Mouse (Mus musculus) spleen, adult 2 months (tissue): ENCODE results near the gene Aurkaip1. TPM values are rescaled to one million over a fixed set of nuclear protein-coding genes. Genes with fewer than 3 reads are reported as not detected.
A peak's percentile ranks its signal among the peaks of the same experiment; 100 is the strongest.
"Not testable (repeated sequence)": the region's sequence is repeated elsewhere in the genome, so short reads cannot be mapped to it uniquely, and the experiment has no call there.

Experiments used
- DNase-seq, 2 experiments: peaks; one replicate each; pipeline versions ENCODE4 v3.0.0 to v3.0.0-alpha.2; 2012 to 2021; ENCODE audit warnings: low spot score in 2 of 2, low read depth in 1 of 2
- H3K27ac ChIP-seq: fragments of 200-500 bp; 2 replicates; pipeline ENCODE4 v1.5.1; 2012; ENCODE audit warnings: low read length, inconsistent platforms; ENCODE audit not compliant: insufficient read depth
- H3K27me3 ChIP-seq: fragments of 200-500 bp; 2 replicates; pipeline ENCODE4 v1.6.1; 2012; ENCODE audit warnings: mild to moderate bottlenecking, moderate library complexity, low read length, inconsistent platforms; ENCODE audit not compliant: control insufficient read depth, insufficient read depth
- H3K36me3 ChIP-seq: fragments of 200-500 bp; 2 replicates; pipeline ENCODE4 v1.6.1; 2012; ENCODE audit warnings: mild to moderate bottlenecking, low read length, inconsistent platforms; ENCODE audit not compliant: control insufficient read depth, insufficient read depth
- H3K4me1 ChIP-seq: fragments of 200-500 bp; 2 replicates; pipeline ENCODE4 v1.6.1; 2011; ENCODE audit warnings: inconsistent platforms; ENCODE audit not compliant: control insufficient read depth, insufficient read depth, insufficient read length
- H3K4me3 ChIP-seq: fragments of 200-500 bp; 2 replicates; pipeline ENCODE4 v1.5.1; 2011; ENCODE audit warnings: mild to moderate bottlenecking, inconsistent platforms; ENCODE audit not compliant: insufficient read depth, insufficient read length; ENCODE audit errors: extremely low read depth
- CTCF ChIP-seq: fragments of 200-500 bp; IDR thresholded peaks from 2 replicates; pipeline ENCODE4 v1.5.1; 2011; ENCODE audit warnings: mild to moderate bottlenecking, inconsistent platforms; ENCODE audit not compliant: insufficient read depth, insufficient read length, insufficient replicate concordance; ENCODE audit errors: extremely low read depth
- POLR2A ChIP-seq: fragments of 200-500 bp; IDR thresholded peaks from 2 replicates; pipeline ENCODE4 v1.6.1; 2011; ENCODE audit warnings: low read depth, low read length, inconsistent platforms
- WGBS: fragments of 180-500 bp; shearing (Covaris S2); methylation state at CpG from one replicate; pipeline ENCODE4 v1.1.7; 2018; 5-methylcytosine and 5-hydroxymethylcytosine counted together
- polyA plus RNA-seq: library from polyadenylated mRNA; depleted of rRNA; stranded (reverse); fragments of >200 nt; gene quantifications from 2 replicates; pipeline ENCODE4 v1.2.3, GENCODE M21; 2012; rRNA removed

The Aurkaip1 gene
- polyA plus RNA-seq = 88.7 and 144 TPM in 2 replicates

DNA sequence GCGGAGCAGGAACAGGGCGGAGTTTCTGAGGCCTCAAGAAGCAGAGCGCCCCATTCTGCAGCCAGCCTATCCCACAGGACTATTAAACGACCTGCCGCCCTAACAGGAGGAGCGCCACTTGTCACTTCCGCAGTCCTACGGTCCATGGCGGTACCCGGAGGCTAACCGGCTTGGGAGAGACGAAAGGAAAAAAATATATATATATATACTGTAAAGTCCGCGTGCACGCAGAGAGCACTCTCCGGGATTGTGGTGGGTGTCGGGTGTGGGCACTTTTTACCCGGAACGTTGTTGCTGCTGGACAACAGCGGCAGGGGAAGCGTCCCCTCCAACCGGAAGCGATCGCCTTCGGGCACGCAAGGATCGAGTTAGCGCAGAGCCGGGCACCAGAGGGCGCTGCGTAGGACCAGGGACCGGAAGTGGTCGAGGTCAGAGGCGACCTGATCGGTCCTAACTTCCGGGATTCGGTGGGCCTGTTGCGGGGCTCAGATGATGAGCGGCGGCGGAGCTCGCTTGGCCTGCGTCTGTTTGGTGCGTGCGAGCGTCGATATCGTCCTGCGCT lies at the start of gene Aurkaip1:
Gene Aurkaip1, plus strand, starts transcription at position 68 of the 562 bp plus-strand sequence.
- H3K27me3 ChIP-seq = no peaks in the 10 kb centered on the region
- H3K27ac ChIP-seq = peak within 1 kb of the TSS; percentile 86
- peaks cover 9% of the 10 kb centered on the region; the same call in 1 of the 2 replicates for H3K4me1 ChIP-seq
- peak; percentile 94 for TF ChIP-seq CTCF
- peak; percentile 75 for TF ChIP-seq POLR2A
- H3K4me3 ChIP-seq = peak within 1 kb of the TSS; percentile 91
- peaks cover 1% of the 10 kb centered on the region; the same call in 1 of the 2 replicates for H3K36me3 ChIP-seq
- WGBS = under 1% methylated on average over 49 of the region's 49 CpGs
- peak; percentile 87 to 95 for DNase-seq

DNA sequence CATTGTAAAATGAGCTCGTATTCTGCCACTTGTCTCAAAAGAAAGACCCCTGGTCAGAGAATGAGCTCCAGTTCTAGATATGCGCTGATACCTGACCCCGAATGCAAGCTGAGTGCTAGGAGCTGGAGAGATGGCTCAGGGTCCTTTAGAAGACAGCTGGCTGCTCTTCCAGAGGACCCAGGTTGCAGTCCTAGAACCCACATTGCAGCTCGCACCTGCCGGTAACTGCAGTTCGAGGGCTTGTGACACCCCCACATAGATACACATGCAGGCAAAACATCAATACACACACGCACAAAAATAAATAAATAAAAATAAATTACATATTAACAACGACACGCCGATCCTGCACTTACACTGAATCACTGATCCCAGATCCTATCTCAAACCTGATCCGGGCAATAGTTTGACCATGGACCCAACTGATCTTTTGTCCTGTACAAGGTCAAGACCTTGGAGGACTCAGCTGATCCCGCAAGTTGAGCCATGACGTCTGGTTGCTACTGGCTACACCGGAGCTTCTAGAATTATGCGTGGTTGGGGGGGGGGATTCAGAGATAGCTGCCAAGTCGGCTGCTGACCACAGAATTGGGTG lies 47.5 kb upstream of the Aurkaip1 start:
- 45% methylated on average over 16 of the region's 16 CpGs for WGBS
- Histone ChIP-seq H3K27ac (no peak overlapping the region), H3K36me3 (no peaks in the 10 kb centered on the region), H3K4me3 (peak overlapping the region; percentile 60; the same call in 1 of the 2 replicates), H3K4me1 (peaks cover 4% of the 10 kb centered on the region), H3K27me3 (peaks cover 2% of the 10 kb centered on the region; the same call in 1 of the 2 replicates)
- TF ChIP-seq POLR2A = no peak
- TF ChIP-seq CTCF = no peak
- DNase-seq = no peak

DNA sequence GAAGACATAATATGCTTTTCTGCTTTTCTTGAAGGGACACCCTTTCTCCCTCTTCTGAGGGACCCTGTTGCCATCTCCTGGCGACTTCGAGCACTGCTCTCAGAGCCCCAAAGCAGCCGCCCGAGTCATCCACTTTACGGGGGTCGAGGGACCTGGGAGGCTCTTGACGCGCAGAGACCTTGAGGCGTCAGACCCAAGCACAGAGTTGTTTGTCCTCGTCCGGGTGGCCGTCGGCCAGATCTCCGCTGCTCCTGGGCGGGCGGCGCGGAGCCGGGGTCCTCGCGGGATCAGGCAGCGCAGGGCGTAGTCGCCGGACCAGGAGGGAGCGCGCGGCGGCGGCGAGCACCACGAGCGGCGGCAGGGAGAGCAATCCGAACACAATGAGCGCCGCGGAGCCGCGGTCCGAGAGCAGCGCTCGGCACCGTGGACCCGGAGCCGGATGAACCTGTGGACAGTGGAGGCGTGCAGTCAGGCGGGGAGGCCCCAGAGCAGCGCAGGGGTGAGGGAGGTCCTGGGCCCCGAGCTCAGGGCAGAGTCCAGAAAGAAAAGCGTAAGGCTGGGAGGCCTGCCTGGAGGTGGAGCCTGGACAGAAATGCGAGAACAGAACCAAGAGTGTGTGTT lies 46.9 kb upstream of the Aurkaip1 start:
- Histone ChIP-seq H3K36me3 (no peaks in the 10 kb centered on the region), H3K27me3 (peaks cover 2% of the 10 kb centered on the region; the same call in 1 of the 2 replicates), H3K4me3 (peak overlapping the region; percentile 60), H3K27ac (no peak overlapping the region; the same call in 1 of the 2 replicates), H3K4me1 (peaks cover 4% of the 10 kb centered on the region)
- peak in 1 of 2 experiments; percentile 69 for DNase-seq
- WGBS = 1% methylated on average over 52 of the region's 52 CpGs
- peak; percentile 69 for TF ChIP-seq CTCF
- TF ChIP-seq POLR2A = no peak

DNA sequence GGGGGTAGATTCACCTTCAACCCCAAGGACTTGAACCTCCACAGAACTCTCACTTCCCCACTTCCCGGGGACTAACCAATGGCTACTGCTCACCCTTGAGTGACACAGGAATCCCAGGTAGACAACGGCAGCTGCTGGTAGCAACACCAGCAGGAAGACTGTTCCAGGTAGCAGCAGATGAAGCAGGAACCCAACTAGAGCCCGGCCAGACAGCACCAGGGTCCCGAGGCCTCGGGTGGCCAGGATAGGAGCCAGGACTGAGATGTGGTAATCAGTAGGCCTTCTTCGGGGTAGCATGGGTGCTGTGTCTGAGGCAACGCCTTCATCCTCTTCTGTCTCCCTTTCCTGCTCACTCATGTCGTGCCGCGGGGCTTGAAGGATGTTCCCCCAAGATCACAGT lies 45.8 kb upstream of the Aurkaip1 start:
- peaks cover 4% of the 10 kb centered on the region for H3K4me1 ChIP-seq
- no peak overlapping the region for H3K27ac ChIP-seq
- peaks cover 2% of the 10 kb centered on the region; the same call in 1 of the 2 replicates for H3K27me3 ChIP-seq
- no peak for DNase-seq
- no peak overlapping the region for H3K4me3 ChIP-seq
- no peak for TF ChIP-seq CTCF
- TF ChIP-seq POLR2A = no peak
- no peaks in the 10 kb centered on the region for H3K36me3 ChIP-seq
- WGBS = 91% methylated on average over 10 of the region's 10 CpGs

DNA sequence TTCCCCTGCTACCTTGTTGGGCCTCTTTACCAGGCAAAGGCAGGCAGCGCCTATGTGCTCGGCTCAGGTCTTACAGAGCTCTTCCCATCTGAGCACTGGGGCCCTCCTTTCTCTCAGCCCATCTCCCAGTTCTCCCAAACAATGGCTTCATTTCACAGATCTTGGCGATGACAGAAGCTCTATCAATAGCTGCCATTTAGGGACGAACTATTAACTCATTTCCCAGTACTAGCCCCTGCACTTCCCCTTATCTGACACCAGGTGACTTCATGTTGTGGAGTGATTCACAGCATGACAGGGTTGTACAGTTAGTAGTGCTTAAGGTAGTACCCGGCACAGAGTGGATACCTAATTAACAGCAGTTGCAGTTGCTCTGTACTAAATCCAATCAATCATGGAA lies 45.3 kb upstream of the Aurkaip1 start, which contains the start of gene Tmem88b:
Gene Tmem88b, minus strand, starts transcription at position 56 of the 400 bp plus-strand sequence.
- no peak for DNase-seq
- Histone ChIP-seq H3K27ac (no peak within 1 kb of the TSS), H3K4me3 (no peak within 1 kb of the TSS), H3K4me1 (peaks cover 4% of the 10 kb centered on the region), H3K27me3 (peaks cover 2% of the 10 kb centered on the region; the same call in 1 of the 2 replicates), H3K36me3 (no peaks in the 10 kb centered on the region)
- WGBS = 78% methylated on average over 5 of the region's 5 CpGs
- TF ChIP-seq POLR2A (no peak), CTCF (no peak)

DNA sequence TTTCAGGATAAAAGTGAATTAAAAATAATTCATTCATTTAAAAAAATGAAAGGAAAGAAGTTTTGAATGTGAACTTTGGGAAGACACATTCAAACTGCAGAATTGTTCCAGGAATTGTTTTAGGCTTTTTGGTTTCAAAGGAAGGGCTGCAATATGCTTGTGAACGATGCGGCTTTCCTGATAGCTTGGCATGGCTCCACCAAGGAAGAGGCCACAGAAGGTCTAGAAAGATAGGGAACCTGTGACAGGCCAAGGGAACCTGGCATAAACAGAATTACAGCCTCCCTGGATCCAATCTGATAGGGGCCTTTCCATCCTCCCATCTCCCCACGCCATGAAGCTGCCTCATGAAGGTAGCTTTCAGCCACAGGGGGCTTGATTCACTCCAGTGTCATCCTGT lies 42.8 kb upstream of the Aurkaip1 start:
- Histone ChIP-seq H3K36me3 (no peaks in the 10 kb centered on the region), H3K4me3 (no peak overlapping the region), H3K27ac (no peak overlapping the region; the same call in 1 of the 2 replicates), H3K4me1 (peaks cover 4% of the 10 kb centered on the region), H3K27me3 (peaks cover 2% of the 10 kb centered on the region; the same call in 1 of the 2 replicates)
- 61% methylated on average over 3 of the region's 3 CpGs for whole genome bisulfite sequencing
- no peak for TF ChIP-seq POLR2A
- TF ChIP-seq CTCF = no peak
- DNase-seq = no peak

DNA sequence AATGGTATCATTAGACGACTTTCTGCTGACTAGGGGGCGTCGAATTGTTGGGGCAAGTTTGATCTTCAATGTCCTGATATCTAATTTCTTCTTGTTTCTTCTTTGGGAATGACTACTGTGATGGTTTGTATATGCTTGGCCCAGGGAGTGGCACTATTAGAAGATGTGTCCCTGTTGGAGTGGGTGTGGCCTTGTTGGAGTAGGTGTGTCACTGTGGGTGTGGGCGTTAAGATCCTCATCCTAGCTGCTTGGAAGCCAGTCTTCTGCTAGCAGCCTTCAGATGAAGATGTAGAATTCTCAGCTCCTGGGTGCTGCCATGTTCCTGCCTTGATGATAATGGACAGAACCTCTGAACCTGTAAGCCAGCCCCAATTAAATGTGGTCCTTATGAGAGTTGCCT lies 42.2 kb upstream of the Aurkaip1 start:
- H3K4me3 ChIP-seq, H3K27ac ChIP-seq, H3K27me3 ChIP-seq, H3K4me1 ChIP-seq, H3K36me3 ChIP-seq, DNase-seq: not testable (repeated sequence)
- WGBS = 77% methylated on average over 4 of the region's 4 CpGs
